Comparison of ENCODE assay signal across 8 mouse cellular contexts in genomic region chr17:36168039-36168652, GRCm38 (mm10). TPM values are rescaled to one million over a fixed set of nuclear protein-coding genes. Genes with fewer than 3 reads are reported as not detected.
DNase-seq lines count a peak whose midpoint lies in the region; ATAC-seq and TF ChIP-seq lines count a peak whose summit lies in the region.

TSS of gene Gm8909 (minus strand) at chr17:36168537.

- no peak for DNase-seq in kidney, adult 18-20 months
- peak; percentile 41 for DNase-seq in limb, embryonic 10.5 days (ENCODE audit: low spot score)
- no peak for DNase-seq in neural tube, embryonic 11.5 days (ENCODE audit: low spot score)
- DNase-seq in right cerebral cortex, postnatal 10 days (ENCODE audit: low spot score in 2 of 2): no peak
- DNase-seq in ovary, postnatal 14 days (ENCODE audit: low spot score): no peak
- no peak for DNase-seq in layer of hippocampus, adult 11-12 months (ENCODE audit: low spot score)

- H3K4me3 ChIP-seq in kidney, embryonic 14.5 days (ENCODE audit: low read length): peak within 1 kb of the TSS; percentile 10
- H3K4me3 ChIP-seq in embryonic fibroblast, embryonic 13.5 days (ENCODE audit: insufficient read depth, low read length): peak within 1 kb of the TSS; percentile 32
- peak within 1 kb of the TSS; percentile 30 for H3K4me3 ChIP-seq in limb, embryonic 10.5 days
- H3K4me3 ChIP-seq in neural tube, embryonic 11.5 days (ENCODE audit: low read depth, low read length): peak within 1 kb of the TSS; percentile 22; the same call in 1 of the 2 replicates

- ATAC-seq in kidney, embryonic 14.5 days (ENCODE audit: low FRiP score, low TSS enrichment): no peak
- no peak for ATAC-seq in neural tube, embryonic 11.5 days (ENCODE audit: insufficient read depth, low FRiP score, low TSS enrichment)

- H3K4me2 ChIP-seq in kidney, embryonic 14.5 days (replicated peaks; ENCODE audit: low read depth, low read length): peak within 1 kb of the TSS; percentile 2
- peak within 1 kb of the TSS; percentile 14; the same call in 1 of the 2 replicates for H3K4me2 ChIP-seq in neural tube, embryonic 11.5 days (ENCODE audit: low read depth)

- no peak within 1 kb of the TSS for H3K27ac ChIP-seq in kidney, embryonic 14.5 days (ENCODE audit: low read depth, low read length)
- H3K27ac ChIP-seq in embryonic fibroblast, embryonic 13.5 days (ENCODE audit: insufficient read depth, low read length): no peak within 1 kb of the TSS
- no peak within 1 kb of the TSS for H3K27ac ChIP-seq in limb, embryonic 10.5 days
- H3K27ac ChIP-seq in neural tube, embryonic 11.5 days (ENCODE audit: low read depth, low read length): no peak within 1 kb of the TSS

- H3K36me3 ChIP-seq in kidney, embryonic 14.5 days (ENCODE audit: control insufficient read depth, insufficient read depth, low read length): no peaks in the 10 kb centered on the region
- H3K36me3 ChIP-seq in limb, embryonic 10.5 days: no peaks in the 10 kb centered on the region
- no peaks in the 10 kb centered on the region for H3K36me3 ChIP-seq in neural tube, embryonic 11.5 days (ENCODE audit: control insufficient read depth, insufficient read depth, low read length)

- 1% methylated on average over 59 of the region's 63 CpGs for WGBS in kidney, embryonic 14.5 days
- WGBS in limb, embryonic 10.5 days: 2% methylated on average over 63 of the region's 63 CpGs
- 3% methylated on average over 61 of the region's 63 CpGs for WGBS in neural tube, embryonic 11.5 days

- TF ChIP-seq POLR2A in embryonic fibroblast, embryonic 13.5 days (IDR thresholded peaks at IDR 0.05; ENCODE audit: low read depth, low read length): no peak

- peaks cover 62% of the 10 kb centered on the region for H3K27me3 ChIP-seq in kidney, embryonic 14.5 days (ENCODE audit: control insufficient read depth, insufficient read depth, low read length)
- peaks cover 84% of the 10 kb centered on the region for H3K27me3 ChIP-seq in limb, embryonic 10.5 days (ENCODE audit: low read depth, poor library complexity, severe bottlenecking)
- peaks cover 65% of the 10 kb centered on the region for H3K27me3 ChIP-seq in neural tube, embryonic 11.5 days (ENCODE audit: control insufficient read depth, insufficient read depth, low read length)

- no peak for TF ChIP-seq CTCF in embryonic fibroblast, embryonic 13.5 days (IDR thresholded peaks at IDR 0.05; ENCODE audit: borderline replicate concordance, insufficient read depth, low read length)

- no peak within 1 kb of the TSS for H3K9ac ChIP-seq in kidney, embryonic 14.5 days (ENCODE audit: low read depth, low read length)
- H3K9ac ChIP-seq in neural tube, embryonic 11.5 days (ENCODE audit: low read length): no peak within 1 kb of the TSS

- H3K9me3 ChIP-seq in kidney, embryonic 14.5 days (ENCODE audit: control insufficient read depth, low read length): no peaks in the 10 kb centered on the region
- H3K9me3 ChIP-seq in limb, embryonic 10.5 days (replicated peaks): no peaks in the 10 kb centered on the region
- H3K9me3 ChIP-seq in neural tube, embryonic 11.5 days (ENCODE audit: control insufficient read depth, low read length): no peaks in the 10 kb centered on the region

- H3K4me1 ChIP-seq in kidney, embryonic 14.5 days (ENCODE audit: control insufficient read depth, insufficient read depth, low read length): no peaks in the 10 kb centered on the region
- H3K4me1 ChIP-seq in embryonic fibroblast, embryonic 13.5 days (ENCODE audit: control insufficient read depth, insufficient read depth, low read length): no peaks in the 10 kb centered on the region
- H3K4me1 ChIP-seq in limb, embryonic 10.5 days: 0 out of 2 replicates have a peak, but pooled peaks cover 8% of the 10 kb centered on the region
- no peaks in the 10 kb centered on the region for H3K4me1 ChIP-seq in neural tube, embryonic 11.5 days (ENCODE audit: control insufficient read depth, insufficient read depth, low read length)

RNA-seq across cellular contexts. Expression of gene Gm8909, which starts in this region (rescaled TPM):
- not detected in 2 replicates for polyA plus RNA-seq in kidney, embryonic 14.5 days (2014; fragmentation: Nextera tagmentation; extraction: Ambion mirVana)
- polyA plus RNA-seq in embryonic fibroblast, embryonic 13.5 days (2011; ENCODE audit: insufficient read length, low read depth, missing spikeins): not detected in 2 replicates
- not detected in 2 replicates for polyA plus RNA-seq in limb, embryonic 10.5 days (2016; fragmentation: Nextera tagmentation; extraction: Ambion mirVana)
- polyA plus RNA-seq in neural tube, embryonic 11.5 days (2014; fragmentation: Nextera tagmentation; extraction: Ambion mirVana): not detected in 2 replicates

Comparison
In these comparisons a context has a peak if more than half of its experiments do, and no peak if none do; other contexts are left out.
1. Peak in DNase-seq and H3K4me3 ChIP-seq in limb, embryonic 10.5 days; RNA of the gene not detected or under 1 TPM.